Mouse (Mus musculus) natural killer cell, adult 2 months (primary cell): ENCODE data around the gene Dazap2.
A peak's percentile ranks its signal among the peaks of the same experiment; 100 is the strongest.
"Not testable (repeated sequence)": the region's sequence is repeated elsewhere in the genome, so short reads cannot be mapped to it uniquely, and the experiment has no call there.

ENCODE experiments used
- DNase-seq, 2 experiments: peaks; one replicate each; pipeline ENCODE4 v3.0.0; 2022; ENCODE audit warnings: low spot score in 2 of 2

The Dazap2 gene

DNA sequence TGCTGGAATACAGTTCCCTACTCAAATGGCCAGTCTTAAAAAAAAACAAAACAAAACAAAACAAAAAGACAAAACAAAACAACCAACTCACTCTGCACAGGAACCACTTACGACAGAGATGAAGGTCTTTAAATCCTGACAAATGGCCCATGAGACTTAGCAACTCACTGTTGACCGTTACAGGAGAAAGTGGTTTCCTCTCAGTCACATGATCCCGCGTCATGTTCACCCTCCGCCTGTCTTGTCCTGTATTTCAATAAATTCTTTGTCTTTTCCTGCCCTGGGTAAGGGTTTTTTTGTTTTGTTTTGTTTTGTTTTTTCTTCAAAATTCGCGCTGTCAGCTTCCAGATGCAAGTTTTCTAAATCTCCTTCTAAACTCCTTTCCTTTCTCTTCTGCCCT is 3.2 kb upstream of the Dazap2 start:
- DNase-seq, result no peak

DNA sequence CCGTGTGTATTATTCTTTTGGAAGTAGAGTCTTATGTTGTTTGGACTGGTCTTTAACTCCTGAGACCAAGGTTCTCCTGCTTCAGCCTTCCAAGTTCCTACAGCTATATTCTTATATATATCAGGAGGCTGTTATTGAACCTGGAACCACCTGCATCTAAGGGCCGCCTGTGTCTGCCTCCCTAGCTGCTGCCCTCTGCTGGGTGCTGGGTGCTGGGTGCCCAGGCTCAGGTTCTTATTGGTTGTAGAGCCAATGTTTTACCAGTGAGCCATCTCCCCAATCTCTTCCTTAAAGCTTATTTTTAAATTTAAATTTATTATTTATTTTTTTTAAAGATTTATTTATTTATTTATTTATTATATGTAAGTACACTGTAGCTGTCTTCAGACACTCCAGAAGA is 2.7 kb upstream of the Dazap2 start:
- peak in 1 of 2 experiments; percentile 47 for DNase-seq

DNA sequence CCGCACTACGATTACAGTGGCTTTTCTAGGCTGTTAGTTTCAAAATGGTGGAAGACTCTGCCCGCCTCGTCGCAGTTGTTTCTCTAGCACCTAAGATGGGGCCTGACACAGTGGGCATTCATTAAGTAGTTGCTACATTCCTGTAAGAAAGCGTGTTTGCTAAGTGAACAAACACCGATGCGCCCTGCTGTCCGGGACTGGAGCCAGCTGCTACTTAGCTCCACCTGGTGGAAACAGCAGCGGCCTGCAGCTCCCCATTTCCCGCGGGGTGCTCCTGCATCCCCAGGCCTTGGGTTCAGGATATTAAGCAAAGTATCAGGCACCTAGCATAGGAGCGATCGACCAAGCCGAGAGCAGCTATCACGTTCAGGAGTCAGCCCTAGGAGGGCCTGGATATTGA is 1.6 kb upstream of the Dazap2 start:
- peak; percentile 62 to 72 for DNase-seq

DNA sequence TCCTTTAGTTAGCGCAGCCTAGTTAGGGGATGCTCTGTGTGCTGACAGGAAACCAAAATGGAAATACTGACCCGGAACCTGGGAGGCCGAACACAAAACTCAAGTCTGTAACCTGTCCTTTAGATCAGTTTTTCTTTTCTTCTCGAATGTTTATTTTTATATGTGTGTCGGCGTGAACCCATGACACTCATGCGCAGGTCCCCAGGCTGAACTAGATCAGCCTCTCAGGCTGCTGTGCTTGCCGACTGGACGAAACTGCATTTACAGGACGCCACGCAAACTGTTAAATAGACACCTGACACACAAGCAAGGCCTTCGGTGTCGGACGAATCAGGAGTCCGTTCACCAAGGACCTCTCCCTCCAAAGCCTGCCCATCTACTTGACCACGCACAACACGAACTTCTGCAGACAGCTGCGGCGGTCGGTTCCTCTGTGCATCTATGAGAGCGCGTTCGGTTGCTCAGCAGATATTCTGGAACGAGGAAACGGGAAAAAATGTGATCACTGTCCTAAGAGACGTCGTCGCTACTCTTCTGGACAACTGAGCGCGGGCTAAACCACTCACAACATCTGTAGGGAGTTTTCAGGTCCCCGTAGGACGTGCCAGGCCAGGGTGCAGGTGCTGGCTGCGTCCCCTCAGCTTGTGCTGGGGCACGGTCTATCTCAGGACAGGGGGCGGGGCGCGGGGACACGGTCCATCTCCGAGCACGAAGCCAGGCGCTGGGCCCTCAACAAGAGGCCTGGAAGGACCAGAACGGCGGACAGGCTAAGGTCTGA is 742 bp upstream of the Dazap2 start:
- no peak for DNase-seq

DNA sequence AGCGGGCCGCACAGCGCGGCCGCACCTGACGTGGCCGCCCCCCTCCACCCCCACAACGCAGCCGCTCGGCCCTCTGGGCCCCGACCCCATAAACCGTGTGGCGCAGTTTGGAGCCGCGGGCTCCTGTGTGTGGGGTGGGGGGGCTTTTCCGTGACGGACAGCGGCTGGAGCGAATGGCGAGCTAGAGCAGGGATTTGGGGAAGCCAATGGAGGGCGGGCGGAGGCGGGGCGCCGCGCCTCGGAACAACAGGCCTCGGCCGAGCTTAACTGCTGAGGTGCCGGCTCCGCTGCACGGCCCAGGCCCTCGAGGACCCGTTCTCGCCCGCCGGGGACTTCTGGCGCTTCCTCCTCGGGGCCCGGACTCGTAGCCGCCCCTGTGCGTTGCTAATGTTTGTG is 674 bp downstream of the Dazap2 start:
- peak; percentile 74 to 83 for DNase-seq

DNA sequence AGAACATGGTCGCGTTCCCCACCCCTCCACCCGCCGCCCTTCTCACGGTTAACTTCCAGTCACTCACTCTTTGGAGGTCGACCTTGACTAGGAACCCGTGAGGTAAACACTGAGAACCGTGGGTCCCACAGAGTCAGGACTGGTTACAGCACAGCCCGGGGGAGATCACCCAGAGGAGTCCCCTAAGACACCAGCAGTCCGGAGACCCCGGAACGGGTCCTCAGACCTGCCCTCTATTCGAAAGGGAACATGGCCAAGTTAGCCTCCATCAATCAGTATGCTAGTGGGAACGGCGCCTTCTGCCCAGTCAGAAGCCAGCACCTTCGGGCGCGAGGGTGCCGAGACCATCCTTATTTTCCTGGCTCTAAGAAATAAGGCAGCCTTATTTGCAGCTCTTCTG is 1.1 kb downstream of the Dazap2 start:
- no peak for DNase-seq

DNA sequence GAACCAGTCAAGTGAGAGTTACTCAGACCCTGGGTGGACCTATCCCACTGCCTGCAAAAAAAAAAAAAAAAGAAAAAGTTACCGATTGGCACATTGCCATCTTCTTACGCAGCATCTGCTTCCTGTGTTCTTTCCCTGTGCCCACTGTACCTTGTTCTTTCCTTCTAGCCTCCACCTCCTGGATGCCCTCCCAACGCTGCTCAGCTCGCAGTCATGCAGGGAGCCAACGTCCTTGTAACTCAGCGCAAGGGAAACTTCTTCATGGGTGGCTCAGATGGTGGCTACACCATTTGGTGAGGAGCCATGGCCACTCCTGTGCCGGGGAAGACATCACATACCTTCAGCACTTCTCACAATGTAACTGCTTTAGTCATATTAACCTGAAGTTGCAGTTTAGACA is 4.1 kb downstream of the Dazap2 start:
- DNase-seq, result no peak

DNA sequence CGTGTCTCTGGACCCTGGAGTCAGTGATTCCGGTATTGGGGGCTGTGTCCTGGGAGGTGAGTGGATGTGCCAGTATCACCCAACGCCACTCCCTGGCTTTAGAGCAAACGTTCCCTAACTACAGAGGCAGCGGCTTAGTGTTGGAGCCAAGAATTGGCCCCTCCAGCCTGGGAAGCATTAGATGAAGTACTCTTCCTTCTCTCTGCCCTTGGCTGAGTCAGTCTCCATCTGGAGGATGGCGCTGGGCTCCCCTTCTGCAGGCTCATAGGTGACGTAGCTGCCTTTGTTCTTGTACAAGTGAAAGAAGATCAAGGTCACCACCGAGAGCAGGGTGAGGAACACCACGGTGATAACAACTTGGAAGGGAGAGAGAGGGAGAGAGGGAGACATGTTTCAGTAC is 6.5 kb downstream of the Dazap2 start:
- not testable (repeated sequence) for DNase-seq

DNA sequence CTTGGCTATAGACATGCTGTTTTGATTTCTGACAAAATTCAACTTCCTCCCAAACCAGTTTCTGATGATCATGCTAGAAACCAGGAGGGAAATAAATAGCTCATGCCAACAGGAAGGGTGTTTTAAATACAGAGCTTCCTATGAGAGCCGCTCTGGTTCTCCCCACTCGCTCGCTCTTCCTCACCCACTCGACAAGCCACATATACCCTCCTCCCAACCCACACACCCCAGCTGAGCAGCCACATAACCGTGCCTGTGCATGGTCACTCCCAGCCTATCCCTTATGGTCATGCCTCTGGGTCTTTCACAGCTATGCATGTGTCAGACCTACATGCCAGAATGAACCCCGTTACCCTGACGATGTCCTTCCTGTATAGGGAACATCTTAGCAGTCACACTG is 7.0 kb downstream of the Dazap2 start:
- no peak for DNase-seq

DNA sequence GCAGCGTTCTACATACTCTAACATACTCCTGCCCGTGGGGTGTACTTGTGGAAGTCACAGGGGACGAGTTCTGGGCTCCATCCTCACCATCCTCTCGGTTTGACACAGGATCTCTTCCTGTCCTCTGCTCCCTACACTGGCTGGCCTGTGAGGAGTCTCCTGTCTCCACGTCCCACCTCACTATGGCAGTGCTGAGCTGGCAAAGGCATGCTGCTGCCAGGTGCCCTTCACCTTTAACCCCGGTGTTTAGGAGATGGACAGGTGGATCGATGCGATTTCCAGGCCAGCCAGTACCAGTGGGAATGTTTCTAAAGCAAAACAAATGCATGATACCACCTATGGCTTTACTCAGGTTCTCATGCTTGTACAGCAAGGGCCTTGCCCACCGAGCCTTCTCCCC is 8.6 kb downstream of the Dazap2 start:
- no peak for DNase-seq

DNA sequence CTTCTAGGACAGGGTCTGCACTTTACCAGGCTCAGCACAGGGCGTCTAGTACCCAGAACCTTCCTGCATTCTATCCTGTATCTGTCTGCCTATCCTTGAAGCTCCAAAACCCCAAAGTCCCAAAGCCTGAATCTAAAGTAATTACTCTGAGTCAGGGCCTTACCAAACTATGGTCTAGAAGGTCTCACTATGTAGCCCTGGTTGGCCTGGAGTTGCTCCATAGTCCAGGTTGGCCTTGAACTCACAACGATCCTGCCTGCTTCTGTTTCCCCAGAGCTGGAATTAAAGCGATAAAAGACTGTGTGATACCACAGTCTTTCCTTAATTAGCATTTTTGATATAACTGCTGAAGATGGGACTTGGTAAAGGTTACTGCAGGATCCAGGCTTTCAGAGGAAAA is 9.3 kb downstream of the Dazap2 start:
- DNase-seq, result no peak

DNA sequence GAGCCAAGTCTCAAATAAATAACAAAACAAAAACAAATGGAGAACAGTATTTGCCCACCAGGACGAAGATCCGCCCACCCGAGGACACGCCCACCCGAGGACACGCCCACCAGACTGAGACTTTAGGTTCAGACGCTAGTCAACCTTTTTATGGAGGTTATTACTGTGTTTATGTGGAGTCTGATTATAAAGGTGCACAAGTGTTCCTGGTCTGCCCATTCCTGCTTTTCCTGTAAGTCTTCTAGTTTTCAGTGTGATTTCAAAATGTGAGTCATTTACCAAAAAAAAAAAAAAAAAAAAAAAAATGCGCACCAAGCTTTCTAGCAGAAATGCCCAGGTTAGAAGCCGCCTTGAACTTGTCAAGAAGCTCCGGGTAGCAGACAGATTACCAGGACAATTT is 12.1 kb downstream of the Dazap2 start:
- DNase-seq, result no peak

DNA sequence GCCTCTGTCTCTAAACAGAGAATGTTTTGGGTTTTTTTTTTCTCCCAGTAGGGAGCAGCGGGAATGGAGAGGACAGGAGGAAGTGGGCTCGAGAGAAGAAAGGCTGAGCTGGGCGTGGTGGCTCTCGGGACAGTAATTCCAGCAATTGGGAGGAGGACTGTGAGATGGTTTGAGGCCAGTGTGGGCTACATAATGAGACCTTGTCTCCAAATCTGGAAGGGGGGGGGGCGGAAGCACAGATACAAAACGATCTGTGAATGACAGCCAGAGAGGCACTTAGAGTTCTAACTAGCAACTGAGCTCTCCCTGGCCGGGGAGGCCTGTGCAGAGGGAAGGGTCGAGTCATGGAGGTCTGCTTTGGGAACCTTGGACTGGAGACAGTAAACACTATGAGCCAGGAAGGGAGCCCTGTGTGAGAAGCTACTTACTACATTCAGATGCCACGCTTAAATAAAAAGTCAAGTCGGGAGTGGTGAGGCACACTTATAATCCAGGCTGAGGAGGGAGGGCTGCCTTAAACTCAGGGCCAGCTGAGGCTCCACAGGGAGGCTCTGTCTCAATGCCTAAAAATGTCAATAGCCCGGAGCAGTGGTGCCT is 12.7 kb downstream of the Dazap2 start:
- DNase-seq, result no peak

DNA sequence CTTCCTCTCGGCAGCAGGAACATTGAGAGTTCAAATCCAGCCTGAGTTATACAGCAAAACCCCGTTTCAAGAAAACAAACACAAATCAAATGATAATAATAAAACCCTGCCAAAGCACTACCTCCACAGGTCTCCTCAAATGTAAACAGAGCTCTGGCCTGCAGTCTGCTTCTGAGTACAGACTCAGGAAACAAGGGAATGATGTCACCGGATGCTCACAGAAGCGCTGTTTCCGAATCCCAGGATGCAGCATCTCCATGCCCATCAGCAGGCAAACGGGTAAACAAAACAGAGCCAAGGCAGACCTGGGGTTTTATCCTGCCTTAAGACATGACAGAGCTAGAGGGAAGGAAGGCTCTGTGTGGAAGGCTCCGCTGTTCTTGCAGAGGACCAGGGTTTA is 13.6 kb downstream of the Dazap2 start:
- DNase-seq, result no peak

DNA sequence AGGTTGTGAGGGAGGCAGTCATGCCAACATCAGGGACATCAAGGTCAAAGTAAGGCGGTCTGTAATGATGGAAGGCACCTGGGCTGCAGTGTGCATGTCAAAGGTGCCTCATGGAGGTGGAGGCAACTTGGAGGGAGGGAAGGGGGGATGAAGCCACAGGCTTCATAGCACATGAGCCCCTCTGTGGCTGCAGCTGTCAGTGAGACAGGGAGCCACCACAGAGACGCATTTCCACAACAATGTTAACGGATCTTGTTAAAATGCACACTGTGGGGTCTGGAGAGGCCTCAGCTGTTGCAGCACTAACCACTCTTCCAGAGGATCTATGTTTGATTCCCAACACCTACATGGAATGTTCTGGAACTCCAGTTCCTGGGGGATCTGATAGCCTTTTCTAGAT is 15.0 kb downstream of the Dazap2 start:
- no peak for DNase-seq

DNA sequence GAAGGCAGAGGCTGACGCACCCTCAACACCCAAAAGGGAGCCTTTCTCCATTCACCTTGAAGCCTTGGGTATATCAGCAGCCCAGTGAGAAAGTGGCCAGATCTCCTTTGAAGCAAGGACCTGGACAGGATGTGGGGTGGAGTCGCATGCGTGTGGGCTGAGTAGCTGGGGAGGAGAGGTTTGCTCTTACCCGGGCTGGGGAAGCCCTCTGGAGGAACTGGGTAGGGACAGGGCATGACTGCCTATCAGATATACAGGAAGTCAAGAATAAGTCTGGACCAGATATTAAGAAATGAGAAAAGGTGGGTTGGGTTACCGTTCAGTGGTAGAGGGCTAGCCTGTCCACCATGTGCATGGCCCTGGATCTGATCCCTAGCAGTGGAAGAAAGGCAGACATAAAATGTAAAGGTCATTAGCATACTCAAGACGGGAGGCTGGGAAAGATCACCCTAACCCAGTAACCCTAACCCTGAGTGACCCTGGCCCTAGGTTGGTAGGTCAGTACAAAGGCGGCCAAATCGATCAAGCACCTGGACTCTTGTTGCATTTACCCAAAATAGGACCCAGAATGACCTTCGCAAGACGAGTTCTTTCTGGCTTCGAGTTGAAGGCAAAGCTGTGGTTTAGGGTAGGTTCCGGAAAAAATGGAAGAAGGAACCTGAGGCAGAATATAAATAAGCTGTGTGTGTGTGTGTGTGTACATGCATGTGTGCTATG is 16.5 kb downstream of the Dazap2 start:
- DNase-seq, result peak in 1 of 2 experiments; percentile 40

DNA sequence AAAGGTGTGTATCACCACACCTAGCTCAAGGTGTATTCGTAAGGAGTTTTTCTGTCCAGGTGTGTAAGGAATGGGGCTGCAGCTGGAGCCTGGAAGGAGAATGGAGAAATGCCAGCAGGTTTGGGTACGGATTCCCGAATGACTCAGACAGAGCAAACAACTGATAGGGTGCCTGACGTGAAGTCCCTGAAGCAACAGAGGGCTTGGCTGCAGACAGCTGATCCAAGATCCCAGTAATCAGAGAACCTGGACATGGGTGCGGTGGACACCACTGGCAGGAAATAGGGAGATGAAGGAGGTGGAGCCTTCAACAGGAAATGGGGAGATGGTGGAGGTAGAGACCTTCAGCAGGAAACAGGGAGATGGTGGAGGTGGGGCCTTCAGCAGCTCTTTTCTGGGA is 17.2 kb downstream of the Dazap2 start:
- DNase-seq, result no peak

DNA sequence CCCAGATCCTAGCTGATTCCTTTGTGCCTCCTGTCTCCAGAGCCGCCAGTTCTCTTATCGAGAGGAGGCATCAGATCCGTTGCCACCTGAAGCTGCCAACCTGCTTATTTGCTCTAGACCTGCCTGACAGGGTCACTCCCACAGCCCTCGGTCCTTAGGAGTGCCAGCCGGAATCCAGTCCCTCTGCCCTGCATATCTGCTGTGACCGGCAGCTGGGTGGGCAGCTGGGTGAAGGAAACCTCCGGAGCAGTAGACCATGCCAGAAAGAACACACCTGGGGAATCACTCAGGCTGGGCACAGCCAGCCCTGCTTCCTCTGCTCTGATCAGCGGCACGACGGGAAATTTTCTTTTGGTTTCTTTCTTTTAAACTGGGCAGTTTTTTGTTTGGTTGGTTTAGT is 18.2 kb downstream of the Dazap2 start:
- no peak for DNase-seq

DNA sequence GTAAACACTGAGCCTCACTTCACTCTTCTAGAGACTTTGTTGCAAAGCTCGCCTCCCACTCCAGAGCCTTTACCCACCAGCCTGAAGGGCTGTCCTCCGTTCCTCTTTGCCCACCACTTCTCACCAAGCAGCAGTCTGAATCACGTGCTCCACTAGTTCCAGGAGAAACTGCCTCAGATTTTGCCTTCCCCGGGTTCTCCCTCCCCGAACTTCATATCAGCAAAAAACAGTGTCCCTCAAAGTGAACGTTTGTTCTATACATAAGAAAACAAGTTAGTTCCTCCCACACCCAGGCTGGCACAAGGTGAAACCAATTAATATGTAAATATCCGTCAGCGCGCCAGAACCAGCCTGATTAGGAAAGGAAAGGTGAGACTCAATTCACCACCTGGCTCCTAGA is 20.1 kb downstream of the Dazap2 start:
- no peak for DNase-seq

DNA sequence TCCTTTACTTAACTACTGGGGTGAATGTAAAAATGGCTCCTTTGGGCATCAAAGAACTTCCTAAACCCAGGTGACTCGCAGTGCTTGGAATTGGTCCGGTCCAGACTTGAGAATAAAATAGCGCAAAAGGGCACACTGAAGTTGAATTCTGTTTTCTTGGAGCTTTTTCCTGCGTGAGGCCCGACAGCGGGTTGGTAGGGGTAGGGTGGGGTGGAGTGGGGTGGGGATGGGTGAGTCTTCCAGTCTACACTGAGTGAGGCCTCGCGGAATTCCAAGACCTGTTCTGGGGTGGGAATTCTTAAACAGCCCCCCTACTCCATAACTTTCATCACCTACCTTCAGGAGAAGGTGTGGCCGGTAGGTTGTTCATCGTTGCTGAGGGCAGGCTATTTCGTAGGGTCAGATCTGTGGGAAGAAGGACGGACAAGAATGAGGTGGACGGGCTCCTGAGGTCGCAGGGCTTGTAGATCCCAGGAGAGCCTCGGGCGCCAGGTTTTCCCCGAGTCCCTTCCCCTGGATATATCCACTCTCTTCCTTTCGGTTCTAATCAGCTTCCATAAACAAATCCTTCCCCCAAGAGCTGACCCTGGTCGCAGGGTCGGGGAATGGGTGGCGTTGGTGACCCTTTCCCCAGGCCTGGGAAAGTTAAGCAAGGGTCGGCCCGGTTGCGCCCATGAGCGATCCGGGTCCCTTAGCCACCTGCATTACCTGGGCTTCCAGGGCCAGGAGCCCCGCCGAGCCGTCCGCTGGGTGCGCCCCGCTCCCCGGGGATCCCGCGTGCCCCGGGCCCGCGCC is 20.9 kb downstream of the Dazap2 start:
- DNase-seq, result no peak

DNA sequence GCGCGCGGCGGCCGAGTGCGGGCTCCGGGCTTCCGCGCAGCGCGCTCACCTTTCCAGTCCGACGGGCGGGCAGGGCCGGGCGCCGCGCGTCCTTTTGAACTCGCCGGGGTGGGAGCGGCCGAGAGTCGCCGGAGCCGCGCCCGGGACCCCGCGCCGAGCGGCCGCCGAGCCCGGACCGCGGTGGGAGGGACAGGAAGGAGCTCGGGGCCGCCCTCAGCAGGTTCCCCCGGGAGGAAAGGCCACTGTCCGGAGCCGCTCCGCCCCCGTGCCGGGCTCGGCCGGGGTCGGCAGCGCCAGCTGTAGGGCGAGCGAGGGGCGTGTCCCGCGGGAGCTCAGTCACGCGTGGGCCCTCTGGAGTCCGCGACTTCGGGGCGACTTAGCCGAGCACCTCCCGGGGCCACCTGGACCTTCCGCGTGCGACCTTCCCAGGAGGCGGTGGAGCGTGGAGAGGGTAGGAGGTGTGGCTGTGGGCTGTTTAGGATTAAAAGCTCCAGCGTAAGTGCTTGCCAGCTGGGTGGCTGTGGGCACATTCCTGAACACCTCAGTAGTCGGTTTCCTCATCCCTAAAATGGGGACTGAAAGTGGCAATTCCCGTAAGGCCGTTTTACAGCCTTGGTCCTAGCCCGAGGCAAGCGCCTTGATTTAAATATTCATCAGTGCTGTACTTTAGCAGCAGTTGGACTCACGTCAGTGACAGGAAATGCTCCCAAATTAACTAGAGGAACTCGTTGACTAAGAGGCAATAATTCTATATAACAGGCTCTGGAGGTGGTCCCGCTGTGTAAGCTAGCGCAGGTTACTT is 21.8 kb downstream of the Dazap2 start, which contains the start of gene Smagp:
Smagp (minus strand) TSS at position 241 of the 802 bp plus-strand sequence.
- no peak for DNase-seq
